Mouse (Mus musculus) midbrain, embryonic 11.5 days (tissue): ENCODE measurements around the gene Snx7. TPM values are rescaled to one million over a fixed set of nuclear protein-coding genes. Genes with fewer than 3 reads are reported as not detected.

Experiments
- ATAC-seq: fragments of 200-750 bp; cut with Nextera tagmentation; 2 replicates; pipeline ENCODE4 v1.8.0; 2017; ENCODE audit warnings: moderate TSS enrichment, moderate library complexity; ENCODE audit not compliant: low FRiP score
- DNase-seq: peaks from one replicate; pipeline ENCODE4 v3.0.0; 2015; ENCODE audit warnings: low spot score; ENCODE audit errors: missing footprints
- H3K27ac ChIP-seq: fragments of 300-500 bp; sonication (generic); 2 replicates; pipeline ENCODE4 v1.5.1; 2014; ENCODE audit warnings: low read depth, low read length
- H3K27me3 ChIP-seq: fragments of 300-500 bp; sonication (generic); 2 replicates; pipeline ENCODE4 v1.6.1; 2014; ENCODE audit warnings: mild to moderate bottlenecking, low read length, moderate library complexity, mixed read lengths; ENCODE audit not compliant: control insufficient read depth, insufficient read depth
- H3K36me3 ChIP-seq: fragments of 300-500 bp; sonication (generic); 2 replicates; pipeline ENCODE4 v1.6.1; 2014; ENCODE audit warnings: mild to moderate bottlenecking, low read length, moderate library complexity, mixed read lengths; ENCODE audit not compliant: control insufficient read depth, insufficient read depth
- H3K4me1 ChIP-seq: fragments of 300-500 bp; sonication (generic); 2 replicates; pipeline ENCODE4 v1.6.1; 2014; ENCODE audit warnings: low read length; ENCODE audit not compliant: control insufficient read depth, insufficient read depth
- H3K4me2 ChIP-seq: fragments of 300-500 bp; sonication (generic); 2 replicates; pipeline ENCODE4 v1.6.1; 2014; ENCODE audit warnings: mild to moderate bottlenecking, moderate library complexity
- H3K4me3 ChIP-seq: fragments of 300-500 bp; sonication (generic); 2 replicates; pipeline ENCODE4 v1.5.1; 2014; ENCODE audit warnings: low read depth, low read length
- H3K9ac ChIP-seq: fragments of 300-500 bp; sonication (generic); 2 replicates; pipeline ENCODE4 v1.6.1; 2014; ENCODE audit warnings: low read length
- H3K9me3 ChIP-seq: fragments of 300-500 bp; sonication (generic); 2 replicates; pipeline ENCODE4 v1.6.1; 2016; ENCODE audit warnings: low read length; ENCODE audit not compliant: control insufficient read depth
- WGBS: fragments of 180-500 bp; shearing (Covaris S2); extraction: QIAGEN DNeasy Blood & Tissue Kit; methylation state at CpG from one replicate; pipeline ENCODE4 v1.1.7; 2014; 5-methylcytosine and 5-hydroxymethylcytosine counted together
- polyA plus RNA-seq: library from polyadenylated mRNA; unstranded; fragments of >200 nt; fragmentation: Nextera tagmentation; extraction: Ambion mirVana; gene quantifications from 2 replicates; pipeline ENCODE4 v1.2.1, GENCODE M21; 2014

Gene Snx7
- polyA plus RNA-seq, 1 experiment from 2014 or later: 15.4 TPM

- peak; percentile 39 for DNase-seq
- Histone ChIP-seq H3K9ac (no peak overlapping the region), H3K9me3 (no peaks in the 10 kb centered on the region), H3K27ac (no peak overlapping the region), H3K4me2 (no peak overlapping the region), H3K36me3 (no peaks in the 10 kb centered on the region), H3K4me3 (no peak overlapping the region), H3K27me3 (no peaks in the 10 kb centered on the region), H3K4me1 (no peaks in the 10 kb centered on the region)
- WGBS: 82% methylated on average over 2 of the region's 2 CpGs
- ATAC-seq: no peak
These were observed 5.8 kb downstream of the Snx7 start for GRCm38 (mm10) chr3:117862951-117863350.

GRCm38 (mm10) chr3:117861977-117862434 is 6.7 kb downstream of the Snx7 start:
- no peaks in the 10 kb centered on the region for H3K36me3 ChIP-seq
- no peak overlapping the region for H3K4me2 ChIP-seq
- H3K9me3 ChIP-seq: no peaks in the 10 kb centered on the region
- peak; percentile 35 for DNase-seq
- no peak overlapping the region for H3K4me3 ChIP-seq
- H3K27ac ChIP-seq: no peak overlapping the region
- no peaks in the 10 kb centered on the region for H3K27me3 ChIP-seq
- no peaks in the 10 kb centered on the region for H3K4me1 ChIP-seq
- 91% methylated on average over 6 of the region's 6 CpGs for WGBS
- no peak for ATAC-seq
- no peak overlapping the region for H3K9ac ChIP-seq

GRCm38 (mm10) chr3:117858996-117859395 is 9.7 kb downstream of the Snx7 start:
- no peaks in the 10 kb centered on the region for H3K9me3 ChIP-seq
- ATAC-seq: no peak
- DNase-seq: no peak
- no peaks in the 10 kb centered on the region for H3K4me1 ChIP-seq
- no peaks in the 10 kb centered on the region for H3K27me3 ChIP-seq
- H3K27ac ChIP-seq: no peak overlapping the region
- H3K9ac ChIP-seq: no peak overlapping the region
- no peaks in the 10 kb centered on the region for H3K36me3 ChIP-seq
- WGBS: 95% methylated on average over 3 of the region's 3 CpGs
- no peak overlapping the region for H3K4me2 ChIP-seq
- H3K4me3 ChIP-seq: no peak overlapping the region

- Histone ChIP-seq H3K9me3 (no peaks in the 10 kb centered on the region), H3K27ac (no peak overlapping the region), H3K36me3 (no peaks in the 10 kb centered on the region), H3K27me3 (no peaks in the 10 kb centered on the region), H3K9ac (no peak overlapping the region), H3K4me1 (no peaks in the 10 kb centered on the region), H3K4me3 (no peak overlapping the region), H3K4me2 (no peak overlapping the region)
- 78% methylated on average over 3 of the region's 3 CpGs for WGBS
- ATAC-seq (no peak), DNase-seq (no peak)
These were observed 15.0 kb downstream of the Snx7 start for GRCm38 (mm10) chr3:117853729-117854128.

GRCm38 (mm10) chr3:117852054-117852361 is 16.7 kb downstream of the Snx7 start:
- no peak for ATAC-seq
- H3K4me3 ChIP-seq: no peak overlapping the region

GRCm38 (mm10) chr3:117851278-117852053 is 17.3 kb downstream of the Snx7 start:
- Histone ChIP-seq H3K9me3 (no peaks in the 10 kb centered on the region), H3K9ac (no peak overlapping the region), H3K36me3 (no peaks in the 10 kb centered on the region), H3K27ac (no peak overlapping the region), H3K4me3 (no peak overlapping the region), H3K4me2 (no peak overlapping the region), H3K27me3 (no peaks in the 10 kb centered on the region), H3K4me1 (no peaks in the 10 kb centered on the region)
- no peak for ATAC-seq
- 92% methylated on average over 18 of the region's 18 CpGs for WGBS
- no peak for DNase-seq

More at GRCm38 (mm10) chr3:117852054-117852361, 16.7 kb downstream of the Snx7 start:
- no peak overlapping the region for H3K4me2 ChIP-seq
- DNase-seq: no peak
- no peaks in the 10 kb centered on the region for H3K36me3 ChIP-seq
- H3K9ac ChIP-seq: no peak overlapping the region
- no peaks in the 10 kb centered on the region for H3K4me1 ChIP-seq
- no peak overlapping the region for H3K27ac ChIP-seq
- H3K9me3 ChIP-seq: no peaks in the 10 kb centered on the region
- no peaks in the 10 kb centered on the region for H3K27me3 ChIP-seq
- WGBS: 87% methylated on average over 3 of the region's 3 CpGs

- H3K4me2 ChIP-seq: no peak overlapping the region
- DNase-seq (no peak), ATAC-seq (no peak)
- no peaks in the 10 kb centered on the region for H3K9me3 ChIP-seq
- no peak overlapping the region for H3K9ac ChIP-seq
- H3K4me3 ChIP-seq: no peak overlapping the region
- no peaks in the 10 kb centered on the region for H3K36me3 ChIP-seq
- H3K4me1 ChIP-seq: no peaks in the 10 kb centered on the region
- WGBS: 88% methylated on average over 6 of the region's 6 CpGs
- H3K27me3 ChIP-seq: no peaks in the 10 kb centered on the region
- no peak overlapping the region for H3K27ac ChIP-seq
These were observed 19.9 kb downstream of the Snx7 start for GRCm38 (mm10) chr3:117848866-117849265.

- DNase-seq (no peak), ATAC-seq (no peak)
- Histone ChIP-seq H3K27me3 (no peaks in the 10 kb centered on the region), H3K9ac (no peak overlapping the region), H3K36me3 (no peaks in the 10 kb centered on the region), H3K4me1 (no peaks in the 10 kb centered on the region), H3K4me2 (no peak overlapping the region), H3K9me3 (no peaks in the 10 kb centered on the region), H3K27ac (no peak overlapping the region), H3K4me3 (no peak overlapping the region)
- WGBS: 91% methylated on average over 1 of the region's 1 CpGs
These were observed 26.1 kb downstream of the Snx7 start for GRCm38 (mm10) chr3:117842658-117843057.

- Histone ChIP-seq H3K27me3 (no peaks in the 10 kb centered on the region), H3K27ac (no peak overlapping the region), H3K4me1 (no peaks in the 10 kb centered on the region), H3K4me2 (no peak overlapping the region), H3K9ac (no peak overlapping the region), H3K4me3 (no peak overlapping the region), H3K9me3 (no peaks in the 10 kb centered on the region), H3K36me3 (no peaks in the 10 kb centered on the region)
- ATAC-seq (no peak), DNase-seq (no peak)
- WGBS: 78% methylated on average over 12 of the region's 12 CpGs
These were observed 28.7 kb downstream of the Snx7 start for GRCm38 (mm10) chr3:117839867-117840545.
